Mouse (Mus musculus): Measurements from ENCODE around the gene Anks4b.

- TF ChIP-seq POLR2A (IDR thresholded peaks at IDR 0.05; ENCODE audit: extremely low read depth, insufficient read depth, low read length) = no peak
- no peak for TF ChIP-seq CTCF (IDR thresholded peaks at IDR 0.05; ENCODE audit: extremely low read depth, insufficient read depth, low read length)
Measured at GRCm38 (mm10) chr7:120126976-120127685, 46.5 kb upstream of the Anks4b start.

Measured in cortical plate, adult 2 months (tissue).